Mouse (Mus musculus): Measurements from ENCODE around the gene Kcnma1.

Kcnma1 gene

GRCm38 (mm10) chr14:23542131-23542530 is 472.2 kb downstream of the Kcnma1 start:
- DNase-seq (ENCODE audit: extremely low read depth, low read depth, low spot score) = no peak

GRCm38 (mm10) chr14:23539621-23540020 is 474.7 kb downstream of the Kcnma1 start:
- no peak for DNase-seq (ENCODE audit: extremely low read depth, low read depth, low spot score)

GRCm38 (mm10) chr14:23533346-23533745 is 480.9 kb downstream of the Kcnma1 start:
- DNase-seq (ENCODE audit: extremely low read depth, low read depth, low spot score) = no peak

- DNase-seq (ENCODE audit: extremely low read depth, low read depth, low spot score) = no peak
Measured at GRCm38 (mm10) chr14:23531735-23532525, 482.4 kb downstream of the Kcnma1 start.

- DNase-seq (ENCODE audit: extremely low read depth, low read depth, low spot score) = no peak
Measured at GRCm38 (mm10) chr14:23529720-23530119, 484.6 kb downstream of the Kcnma1 start.

- DNase-seq (ENCODE audit: extremely low read depth, low read depth, low spot score) = no peak
Measured at GRCm38 (mm10) chr14:23529229-23529628, 485.1 kb downstream of the Kcnma1 start.

GRCm38 (mm10) chr14:23525910-23526309 is 488.4 kb downstream of the Kcnma1 start:
- DNase-seq (ENCODE audit: extremely low read depth, low read depth, low spot score) = no peak

- DNase-seq (ENCODE audit: extremely low read depth, low read depth, low spot score) = no peak
Measured at GRCm38 (mm10) chr14:23523825-23524491, 490.3 kb downstream of the Kcnma1 start.

- no peak for DNase-seq (ENCODE audit: extremely low read depth, low read depth, low spot score)
Measured at GRCm38 (mm10) chr14:23522606-23523159, 491.6 kb downstream of the Kcnma1 start.

GRCm38 (mm10) chr14:23521080-23521684 is 493.1 kb downstream of the Kcnma1 start:
- no peak for DNase-seq (ENCODE audit: extremely low read depth, low read depth, low spot score)

- DNase-seq (ENCODE audit: extremely low read depth, low read depth, low spot score) = no peak
Measured at GRCm38 (mm10) chr14:23517374-23517773, 496.9 kb downstream of the Kcnma1 start.

GRCm38 (mm10) chr14:23509792-23510191 is 504.5 kb downstream of the Kcnma1 start:
- no peak for DNase-seq (ENCODE audit: extremely low read depth, low read depth, low spot score)

- no peak for DNase-seq (ENCODE audit: extremely low read depth, low read depth, low spot score)
Measured at GRCm38 (mm10) chr14:23502236-23502790, 512.0 kb downstream of the Kcnma1 start.

GRCm38 (mm10) chr14:23496801-23497200 is 517.5 kb downstream of the Kcnma1 start:
- DNase-seq (ENCODE audit: extremely low read depth, low read depth, low spot score) = no peak

- DNase-seq (ENCODE audit: extremely low read depth, low read depth, low spot score) = peak; percentile 13
Measured at GRCm38 (mm10) chr14:23496236-23496740, 518.0 kb downstream of the Kcnma1 start.

- no peak for DNase-seq (ENCODE audit: extremely low read depth, low read depth, low spot score)
Measured at GRCm38 (mm10) chr14:23494496-23494800, 519.8 kb downstream of the Kcnma1 start.

GRCm38 (mm10) chr14:23493750-23494495 is 520.4 kb downstream of the Kcnma1 start:
- no peak for DNase-seq (ENCODE audit: extremely low read depth, low read depth, low spot score)

GRCm38 (mm10) chr14:23492581-23493360 is 521.5 kb downstream of the Kcnma1 start:
- DNase-seq (ENCODE audit: extremely low read depth, low read depth, low spot score) = no peak

- no peak for DNase-seq (ENCODE audit: extremely low read depth, low read depth, low spot score)
Measured at GRCm38 (mm10) chr14:23491359-23491758, 522.9 kb downstream of the Kcnma1 start.

- no peak for DNase-seq (ENCODE audit: extremely low read depth, low read depth, low spot score)
Measured at GRCm38 (mm10) chr14:23486687-23487086, 527.6 kb downstream of the Kcnma1 start.
